Mouse (Mus musculus): ENCODE results near the gene Foxa3. TPM values are rescaled to one million over a fixed set of nuclear protein-coding genes. Genes with fewer than 3 reads are reported as not detected.

Gene Foxa3
- total RNA-seq, 1 experiment: 1.7 TPM

GRCm38 (mm10) chr7:18987100-18987499 is 36.2 kb downstream of the Foxa3 start, which contains the start of gene Nanos2:
Gene Nanos2, plus strand, starts transcription at chr7:18987400.
- TF ChIP-seq ZC3H11A (IDR thresholded peaks at IDR 0.05; ENCODE audit: borderline replicate concordance, low read depth, low read length) (no peak), CHD2 (IDR thresholded peaks at IDR 0.05; ENCODE audit: low read depth, low read length) (no peak), HCFC1 (IDR thresholded peaks at IDR 0.05; ENCODE audit: borderline replicate concordance, insufficient read depth, low read length) (no peak), ZNF384 (IDR thresholded peaks at IDR 0.05; ENCODE audit: low read depth, low read length) (no peak), MAFK (IDR thresholded peaks at IDR 0.05; ENCODE audit: insufficient read depth, low read depth, low read length) (no peak)
- in situ Hi-C loops (cut with MboI; ENCODE audit: low sequenced_read_pairs in 2 of 2, unreplicated experiment in 2 of 2): no loop called here

GRCm38 (mm10) chr7:18986503-18986902 is 36.8 kb downstream of the Foxa3 start:
- peaks cover 0 to under 1% of the 10 kb centered on the region in 2 experiments; a peak in 1 of 4 replicates for H3K4me1 ChIP-seq (ENCODE audit: control insufficient read depth in 2 of 2, insufficient read depth in 2 of 2, low read length in 2 of 2, poor library complexity in 1 of 2)
- no peak overlapping the region for H3K9ac ChIP-seq (ENCODE audit: insufficient read depth, low read depth, low read length, poor library complexity, severe bottlenecking)
- no peak overlapping the region for H3K27ac ChIP-seq (ENCODE audit: insufficient read depth, low read depth, low read length, poor library complexity, severe bottlenecking)
- no peak for TF ChIP-seq ZC3H11A (IDR thresholded peaks at IDR 0.05; ENCODE audit: borderline replicate concordance, low read depth, low read length)
- no peak for TF ChIP-seq HCFC1 (IDR thresholded peaks at IDR 0.05; ENCODE audit: borderline replicate concordance, insufficient read depth, low read length)
- TF ChIP-seq ZNF384 (IDR thresholded peaks at IDR 0.05; ENCODE audit: low read depth, low read length): no peak
- no peak for TF ChIP-seq MAFK (IDR thresholded peaks at IDR 0.05; ENCODE audit: insufficient read depth, low read depth, low read length)
- TF ChIP-seq CHD2 (IDR thresholded peaks at IDR 0.05; ENCODE audit: low read depth, low read length): no peak
- no peak for DNase-seq (ENCODE audit: low read depth, low spot score)
- in situ Hi-C loops (cut with MboI; ENCODE audit: low sequenced_read_pairs in 2 of 2, unreplicated experiment in 2 of 2): no loop called here
- H3K9me3 ChIP-seq (ENCODE audit: control insufficient read depth, insufficient read depth, low read depth, low read length): no peaks in the 10 kb centered on the region
- no peaks in the 10 kb centered on the region for H3K36me3 ChIP-seq (ENCODE audit: control insufficient read depth, insufficient read depth, low read length, poor library complexity, severe bottlenecking)
- no peak overlapping the region for H3K4me3 ChIP-seq (ENCODE audit: insufficient read depth in 1 of 2, low read depth in 1 of 2, low read length in 2 of 2, poor library complexity in 1 of 2, severe bottlenecking in 1 of 2)

More at GRCm38 (mm10) chr7:18987100-18987499, 36.2 kb downstream of the Foxa3 start, which contains the start of gene Nanos2:
- Histone ChIP-seq H3K4me1 (ENCODE audit: control insufficient read depth in 2 of 2, insufficient read depth in 2 of 2, low read length in 2 of 2, poor library complexity in 1 of 2) (peaks cover 0 to 3% of the 10 kb centered on the region in 2 experiments; a peak in 1 of 4 replicates), H3K27ac (ENCODE audit: insufficient read depth, low read depth, low read length, poor library complexity, severe bottlenecking) (no peak within 1 kb of the TSS), H3K9ac (ENCODE audit: insufficient read depth, low read depth, low read length, poor library complexity, severe bottlenecking) (no peak within 1 kb of the TSS), H3K36me3 (ENCODE audit: control insufficient read depth, insufficient read depth, low read length, poor library complexity, severe bottlenecking) (no peaks in the 10 kb centered on the region), H3K4me3 (ENCODE audit: insufficient read depth in 1 of 2, low read depth in 1 of 2, low read length in 2 of 2, poor library complexity in 1 of 2, severe bottlenecking in 1 of 2) (no peak within 1 kb of the TSS), H3K9me3 (ENCODE audit: control insufficient read depth, insufficient read depth, low read depth, low read length) (no peaks in the 10 kb centered on the region)
- no peak for DNase-seq (ENCODE audit: low read depth, low spot score)

GRCm38 (mm10) chr7:18978381-18978780 is 45.0 kb downstream of the Foxa3 start:
- Histone ChIP-seq H3K9me3 (ENCODE audit: control insufficient read depth, insufficient read depth, low read depth, low read length) (no peaks in the 10 kb centered on the region), H3K9ac (ENCODE audit: insufficient read depth, low read depth, low read length, poor library complexity, severe bottlenecking) (no peak overlapping the region), H3K27ac (ENCODE audit: insufficient read depth, low read depth, low read length, poor library complexity, severe bottlenecking) (no peak overlapping the region), H3K4me1 (ENCODE audit: control insufficient read depth in 2 of 2, insufficient read depth in 2 of 2, low read length in 2 of 2, poor library complexity in 1 of 2) (no peaks in the 10 kb centered on the region), H3K36me3 (ENCODE audit: control insufficient read depth, insufficient read depth, low read length, poor library complexity, severe bottlenecking) (no peaks in the 10 kb centered on the region), H3K4me3 (ENCODE audit: insufficient read depth in 1 of 2, low read depth in 1 of 2, low read length in 2 of 2, poor library complexity in 1 of 2, severe bottlenecking in 1 of 2) (no peak overlapping the region)
- no peak for TF ChIP-seq ZNF384 (IDR thresholded peaks at IDR 0.05; ENCODE audit: low read depth, low read length)
- TF ChIP-seq ZC3H11A (IDR thresholded peaks at IDR 0.05; ENCODE audit: borderline replicate concordance, low read depth, low read length): no peak
- no peak for TF ChIP-seq HCFC1 (IDR thresholded peaks at IDR 0.05; ENCODE audit: borderline replicate concordance, insufficient read depth, low read length)
- no peak for TF ChIP-seq CHD2 (IDR thresholded peaks at IDR 0.05; ENCODE audit: low read depth, low read length)
- no peak for TF ChIP-seq MAFK (IDR thresholded peaks at IDR 0.05; ENCODE audit: insufficient read depth, low read depth, low read length)
- DNase-seq (ENCODE audit: low read depth, low spot score): no peak
- in situ Hi-C loops (cut with MboI; ENCODE audit: low sequenced_read_pairs in 2 of 2, unreplicated experiment in 2 of 2): no loop called here

GRCm38 (mm10) chr7:18970956-18971355 is 52.4 kb downstream of the Foxa3 start:
- no peak overlapping the region for H3K4me3 ChIP-seq (ENCODE audit: insufficient read depth in 1 of 2, low read depth in 1 of 2, low read length in 2 of 2, poor library complexity in 1 of 2, severe bottlenecking in 1 of 2)
- H3K9me3 ChIP-seq (ENCODE audit: control insufficient read depth, insufficient read depth, low read depth, low read length): no peaks in the 10 kb centered on the region
- no peak for DNase-seq (ENCODE audit: low read depth, low spot score)
- TF ChIP-seq ZC3H11A (IDR thresholded peaks at IDR 0.05; ENCODE audit: borderline replicate concordance, low read depth, low read length) (no peak), CHD2 (IDR thresholded peaks at IDR 0.05; ENCODE audit: low read depth, low read length) (no peak), HCFC1 (IDR thresholded peaks at IDR 0.05; ENCODE audit: borderline replicate concordance, insufficient read depth, low read length) (no peak), ZNF384 (IDR thresholded peaks at IDR 0.05; ENCODE audit: low read depth, low read length) (no peak), MAFK (IDR thresholded peaks at IDR 0.05; ENCODE audit: insufficient read depth, low read depth, low read length) (no peak)
- H3K4me1 ChIP-seq (ENCODE audit: control insufficient read depth in 2 of 2, insufficient read depth in 2 of 2, low read length in 2 of 2, poor library complexity in 1 of 2): no peaks in the 10 kb centered on the region
- no peaks in the 10 kb centered on the region for H3K36me3 ChIP-seq (ENCODE audit: control insufficient read depth, insufficient read depth, low read length, poor library complexity, severe bottlenecking)
- no peak overlapping the region for H3K9ac ChIP-seq (ENCODE audit: insufficient read depth, low read depth, low read length, poor library complexity, severe bottlenecking)
- H3K27ac ChIP-seq (ENCODE audit: insufficient read depth, low read depth, low read length, poor library complexity, severe bottlenecking): no peak overlapping the region
- in situ Hi-C loops (cut with MboI; ENCODE audit: low sequenced_read_pairs in 2 of 2, unreplicated experiment in 2 of 2): no loop called here
